Mouse (Mus musculus) hindbrain, embryonic 16.5 days (tissue): ENCODE results near the gene Nebl. TPM values are rescaled to one million over a fixed set of nuclear protein-coding genes. Genes with fewer than 3 reads are reported as not detected.

Experiments
- ATAC-seq: fragments of 200-750 bp; cut with Nextera tagmentation; 2 replicates; pipeline ENCODE4 v1.8.0; 2017; ENCODE audit warnings: moderate TSS enrichment, moderate library complexity
- H3K27ac ChIP-seq: fragments of 300-500 bp; sonication (generic); 2 replicates; pipeline ENCODE4 v1.5.1; 2014; ENCODE audit warnings: low read depth, mild to moderate bottlenecking, control low read depth, low read length, moderate library complexity
- H3K27me3 ChIP-seq: fragments of 300-500 bp; sonication (generic); replicated peaks from 2 replicates; pipeline ENCODE4 v1.6.1; 2014; ENCODE audit warnings: low read length; ENCODE audit not compliant: control insufficient read depth, insufficient read depth
- H3K36me3 ChIP-seq: fragments of 300-500 bp; sonication (generic); 2 replicates; pipeline ENCODE4 v1.6.1; 2014; ENCODE audit warnings: mild to moderate bottlenecking, low read length, moderate library complexity, mixed read lengths; ENCODE audit not compliant: control insufficient read depth, insufficient read depth
- H3K4me1 ChIP-seq: fragments of 300-500 bp; sonication (generic); 2 replicates; pipeline ENCODE4 v1.6.1; 2014; ENCODE audit warnings: low read depth, low read length; ENCODE audit not compliant: control insufficient read depth, insufficient read depth
- H3K4me2 ChIP-seq: fragments of 300-500 bp; sonication (generic); 2 replicates; pipeline ENCODE4 v1.6.1; 2014; ENCODE audit warnings: mild to moderate bottlenecking, low read length, control low read depth, moderate library complexity
- H3K4me3 ChIP-seq: fragments of 300-500 bp; sonication (generic); 2 replicates; pipeline ENCODE4 v1.5.1; 2014; ENCODE audit warnings: mild to moderate bottlenecking, low read length, control low read depth, moderate library complexity
- H3K9ac ChIP-seq: fragments of 300-500 bp; sonication (generic); 2 replicates; pipeline ENCODE4 v1.6.1; 2014; ENCODE audit warnings: low read depth, mild to moderate bottlenecking, control low read depth, low read length, moderate library complexity
- H3K9me3 ChIP-seq: fragments of 300-500 bp; sonication (generic); 2 replicates; pipeline ENCODE4 v1.6.1; 2014; ENCODE audit warnings: mild to moderate bottlenecking, low read length, moderate library complexity; ENCODE audit not compliant: control insufficient read depth
- WGBS: fragments of 180-500 bp; shearing (Covaris S2); extraction: QIAGEN DNeasy Blood & Tissue Kit; methylation state at CpG from one replicate; pipeline ENCODE4 v1.1.7; 2014; 5-methylcytosine and 5-hydroxymethylcytosine counted together
- polyA plus RNA-seq: library from polyadenylated mRNA; unstranded; fragments of >200 nt; fragmentation: Nextera tagmentation; extraction: Ambion mirVana; gene quantifications from 2 replicates; pipeline ENCODE4 v1.2.1, GENCODE M21; 2015

The Nebl gene
- polyA plus RNA-seq, 1 experiment from 2014 or later = 16.4 TPM

GRCm38 (mm10) chr2:17523791-17524190, 207.5 kb downstream of the Nebl start:
- no peaks in the 10 kb centered on the region for H3K27me3 ChIP-seq
- H3K4me3 ChIP-seq = no peak overlapping the region
- no peaks in the 10 kb centered on the region for H3K36me3 ChIP-seq
- 68% methylated on average over 4 of the region's 4 CpGs for WGBS
- ATAC-seq = no peak
- no peak overlapping the region for H3K27ac ChIP-seq
- no peaks in the 10 kb centered on the region for H3K9me3 ChIP-seq
- no peak overlapping the region for H3K4me2 ChIP-seq
- no peak overlapping the region for H3K9ac ChIP-seq
- H3K4me1 ChIP-seq = no peaks in the 10 kb centered on the region; the same call in 1 of the 2 replicates

- Histone ChIP-seq H3K36me3 (no peaks in the 10 kb centered on the region), H3K27me3 (no peaks in the 10 kb centered on the region), H3K4me2 (no peak overlapping the region), H3K9ac (no peak overlapping the region), H3K4me3 (no peak overlapping the region), H3K4me1 (peaks cover 6% of the 10 kb centered on the region), H3K9me3 (no peaks in the 10 kb centered on the region), H3K27ac (no peak overlapping the region)
- WGBS = 80% methylated on average over 2 of the region's 2 CpGs
- ATAC-seq = peak; percentile 49; the same call in 1 of the 2 replicates
Measured at GRCm38 (mm10) chr2:17515686-17516085, 215.6 kb downstream of the Nebl start.

GRCm38 (mm10) chr2:17514765-17515164, 216.5 kb downstream of the Nebl start:
- H3K27me3 ChIP-seq = no peaks in the 10 kb centered on the region
- H3K36me3 ChIP-seq = no peaks in the 10 kb centered on the region
- H3K27ac ChIP-seq = 0 out of 2 replicates have a peak overlapping the region, but pooled peaks have one; percentile 12
- H3K4me1 ChIP-seq = peaks cover 6% of the 10 kb centered on the region
- peak overlapping the region; percentile 7; the same call in 1 of the 2 replicates for H3K4me3 ChIP-seq
- 20% methylated on average over 12 of the region's 12 CpGs for WGBS
- H3K9ac ChIP-seq = no peak overlapping the region
- H3K4me2 ChIP-seq = peak overlapping the region; percentile 50
- H3K9me3 ChIP-seq = no peaks in the 10 kb centered on the region
- peak; percentile 78 for ATAC-seq

GRCm38 (mm10) chr2:17509942-17510341, 221.3 kb downstream of the Nebl start:
- Histone ChIP-seq H3K27ac (no peak overlapping the region), H3K36me3 (no peaks in the 10 kb centered on the region), H3K9ac (no peak overlapping the region), H3K4me3 (no peak overlapping the region), H3K9me3 (no peaks in the 10 kb centered on the region), H3K4me2 (no peak overlapping the region), H3K4me1 (peaks cover 4% of the 10 kb centered on the region), H3K27me3 (no peaks in the 10 kb centered on the region)
- WGBS = 76% methylated on average over 1 of the region's 1 CpGs
- no peak for ATAC-seq

- no peaks in the 10 kb centered on the region for H3K36me3 ChIP-seq
- H3K4me3 ChIP-seq = no peak overlapping the region
- no peak overlapping the region for H3K27ac ChIP-seq
- H3K4me1 ChIP-seq = no peaks in the 10 kb centered on the region
- H3K4me2 ChIP-seq = no peak overlapping the region
- WGBS = 67% methylated on average over 2 of the region's 2 CpGs
- no peak for ATAC-seq
- H3K27me3 ChIP-seq = no peaks in the 10 kb centered on the region
- H3K9ac ChIP-seq = no peak overlapping the region
- H3K9me3 ChIP-seq = no peaks in the 10 kb centered on the region
Measured at GRCm38 (mm10) chr2:17507362-17507761, 223.9 kb downstream of the Nebl start.

DNA sequence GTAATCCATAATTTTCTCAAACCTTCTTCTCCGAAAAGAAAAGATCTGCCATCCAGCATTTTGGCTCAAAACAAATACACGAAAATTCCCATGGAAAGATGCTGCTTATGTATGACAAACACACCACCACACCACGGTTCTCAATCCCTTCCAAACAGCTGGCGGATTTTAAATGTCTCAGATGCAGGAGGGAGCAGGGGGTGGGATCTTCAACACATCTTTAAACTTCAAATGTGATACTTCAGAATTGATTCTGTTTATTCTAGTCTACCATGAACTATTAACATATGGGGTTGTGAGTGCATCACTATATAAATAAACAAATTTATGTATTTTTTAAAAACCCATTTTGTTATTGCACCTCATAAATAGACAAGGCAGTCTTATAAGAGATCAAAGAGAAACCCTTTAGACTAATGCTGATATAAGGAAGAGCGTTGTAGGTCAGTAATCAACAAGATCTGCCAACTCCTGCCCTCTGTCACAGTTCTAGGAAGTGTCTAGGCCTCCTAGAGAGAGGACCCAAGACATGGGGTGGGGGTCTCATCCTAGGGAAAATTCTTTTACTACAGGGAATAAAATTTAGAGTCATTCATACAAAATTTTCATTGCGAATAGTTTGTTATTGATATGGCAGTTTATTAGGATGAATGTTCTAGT, 227.0 kb downstream of the Nebl start:
- H3K4me1 ChIP-seq = no peaks in the 10 kb centered on the region
- H3K9me3 ChIP-seq = no peaks in the 10 kb centered on the region
- H3K4me2 ChIP-seq = no peak overlapping the region
- no peaks in the 10 kb centered on the region for H3K27me3 ChIP-seq
- WGBS = 85% methylated on average over 6 of the region's 6 CpGs
- H3K27ac ChIP-seq = no peak overlapping the region
- no peak for ATAC-seq
- no peak overlapping the region for H3K9ac ChIP-seq
- no peaks in the 10 kb centered on the region for H3K36me3 ChIP-seq
- no peak overlapping the region for H3K4me3 ChIP-seq

DNA sequence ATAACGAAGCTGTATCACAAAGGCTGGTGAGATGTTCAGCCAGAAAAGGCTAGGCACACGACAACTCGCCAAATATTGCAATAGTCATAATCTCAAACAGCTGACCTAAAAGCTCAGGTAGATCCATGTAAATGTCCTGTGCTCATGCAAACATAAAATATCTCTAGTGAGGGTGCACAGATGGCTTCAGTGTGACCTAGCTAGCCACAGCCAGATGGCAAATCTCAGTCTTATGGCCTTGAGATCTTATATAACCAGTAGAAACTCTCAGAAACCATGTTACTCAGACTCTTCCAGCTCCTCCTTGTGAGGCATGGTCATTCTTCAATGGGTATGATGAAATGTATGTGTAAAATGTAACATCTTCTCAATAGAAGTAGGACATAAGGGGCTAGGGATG, 230.2 kb downstream of the Nebl start:
- no peak overlapping the region for H3K4me2 ChIP-seq
- ATAC-seq = no peak
- WGBS = 93% methylated on average over 3 of the region's 3 CpGs
- H3K36me3 ChIP-seq = no peaks in the 10 kb centered on the region
- H3K4me1 ChIP-seq = no peaks in the 10 kb centered on the region
- H3K4me3 ChIP-seq = no peak overlapping the region
- no peak overlapping the region for H3K27ac ChIP-seq
- no peaks in the 10 kb centered on the region for H3K27me3 ChIP-seq
- no peak overlapping the region for H3K9ac ChIP-seq
- H3K9me3 ChIP-seq = no peaks in the 10 kb centered on the region

- Histone ChIP-seq H3K4me2 (no peak overlapping the region), H3K27ac (no peak overlapping the region), H3K27me3 (no peaks in the 10 kb centered on the region), H3K4me1 (no peaks in the 10 kb centered on the region), H3K4me3 (no peak overlapping the region), H3K9ac (no peak overlapping the region), H3K9me3 (no peaks in the 10 kb centered on the region), H3K36me3 (no peaks in the 10 kb centered on the region)
- no peak for ATAC-seq
- 87% methylated on average over 6 of the region's 6 CpGs for WGBS
Measured at GRCm38 (mm10) chr2:17465517-17466174, 265.6 kb downstream of the Nebl start.

GRCm38 (mm10) chr2:17460434-17460833, 270.8 kb downstream of the Nebl start:
- H3K4me1 ChIP-seq = no peaks in the 10 kb centered on the region
- H3K4me2 ChIP-seq = no peak overlapping the region
- ATAC-seq = no peak
- H3K27me3 ChIP-seq = no peaks in the 10 kb centered on the region
- H3K36me3 ChIP-seq = no peaks in the 10 kb centered on the region
- H3K4me3 ChIP-seq = no peak overlapping the region
- H3K27ac ChIP-seq = no peak overlapping the region
- no peak overlapping the region for H3K9ac ChIP-seq
- H3K9me3 ChIP-seq = no peaks in the 10 kb centered on the region
- 92% methylated on average over 2 of the region's 2 CpGs for WGBS
